Mouse (Mus musculus) hindbrain, embryonic 13.5 days (tissue): ENCODE measurements around the gene Socs7. TPM values are rescaled to one million over a fixed set of nuclear protein-coding genes. Genes with fewer than 3 reads are reported as not detected.

ENCODE experiments used
- ATAC-seq: fragments of 200-750 bp; cut with Nextera tagmentation; 2 replicates; pipeline ENCODE4 v1.8.0; 2017; ENCODE audit warnings: moderate TSS enrichment; ENCODE audit not compliant: low FRiP score
- H3K27ac ChIP-seq: fragments of 300-500 bp; sonication (generic); 2 replicates; pipeline ENCODE4 v1.5.1; 2015; ENCODE audit warnings: inconsistent platforms, mild to moderate bottlenecking, moderate library complexity
- H3K27me3 ChIP-seq: fragments of 300-500 bp; sonication (generic); 2 replicates; pipeline ENCODE4 v1.6.1; 2015; ENCODE audit warnings: mild to moderate bottlenecking, inconsistent platforms
- H3K36me3 ChIP-seq: fragments of 300-500 bp; sonication (generic); 2 replicates; pipeline ENCODE4 v1.6.1; 2015; ENCODE audit warnings: mild to moderate bottlenecking, inconsistent platforms
- H3K4me1 ChIP-seq: fragments of 300-500 bp; sonication (generic); replicated peaks from 2 replicates; pipeline ENCODE4 v1.6.1; 2015; ENCODE audit warnings: inconsistent platforms
- H3K4me2 ChIP-seq: fragments of 300-500 bp; sonication (generic); 2 replicates; pipeline ENCODE4 v1.6.1; 2015; ENCODE audit warnings: inconsistent platforms, mild to moderate bottlenecking, moderate library complexity
- H3K4me3 ChIP-seq: fragments of 300-500 bp; sonication (generic); 2 replicates; pipeline ENCODE4 v1.5.1; 2015; ENCODE audit warnings: mild to moderate bottlenecking, inconsistent platforms
- H3K9ac ChIP-seq: fragments of 300-500 bp; sonication (generic); 2 replicates; pipeline ENCODE4 v1.6.1; 2015; ENCODE audit warnings: mild to moderate bottlenecking, inconsistent platforms
- H3K9me3 ChIP-seq: fragments of 300-500 bp; sonication (generic); 2 replicates; pipeline ENCODE4 v1.6.1; 2016; ENCODE audit warnings: inconsistent platforms
- WGBS: fragments of 180-500 bp; shearing (Covaris S2); methylation state at CpG from one replicate; pipeline ENCODE4 v1.1.7; 2015; 5-methylcytosine and 5-hydroxymethylcytosine counted together
- polyA plus RNA-seq: library from polyadenylated mRNA; unstranded; fragments of >200 nt; fragmentation: Nextera tagmentation; extraction: Ambion mirVana; gene quantifications from 2 replicates; pipeline ENCODE4 v1.2.1, GENCODE M21; 2015

The Socs7 gene
- polyA plus RNA-seq, 1 experiment from 2014 or later: 9.2 TPM

GRCm38 (mm10) chr11:97441658-97442125 is 79.3 kb downstream of the Socs7 start:
- Histone ChIP-seq H3K4me3 (no peak overlapping the region), H3K36me3 (peaks cover 14% of the 10 kb centered on the region), H3K4me2 (peak overlapping the region; percentile 61), H3K27me3 (peaks cover 66% of the 10 kb centered on the region), H3K9ac (peak overlapping the region; percentile 5; the same call in 1 of the 2 replicates), H3K9me3 (no peaks in the 10 kb centered on the region), H3K4me1 (peaks cover 48% of the 10 kb centered on the region), H3K27ac (no peak overlapping the region)
- no peak for ATAC-seq
- 14% methylated on average over 3 of the region's 3 CpGs for WGBS

DNA sequence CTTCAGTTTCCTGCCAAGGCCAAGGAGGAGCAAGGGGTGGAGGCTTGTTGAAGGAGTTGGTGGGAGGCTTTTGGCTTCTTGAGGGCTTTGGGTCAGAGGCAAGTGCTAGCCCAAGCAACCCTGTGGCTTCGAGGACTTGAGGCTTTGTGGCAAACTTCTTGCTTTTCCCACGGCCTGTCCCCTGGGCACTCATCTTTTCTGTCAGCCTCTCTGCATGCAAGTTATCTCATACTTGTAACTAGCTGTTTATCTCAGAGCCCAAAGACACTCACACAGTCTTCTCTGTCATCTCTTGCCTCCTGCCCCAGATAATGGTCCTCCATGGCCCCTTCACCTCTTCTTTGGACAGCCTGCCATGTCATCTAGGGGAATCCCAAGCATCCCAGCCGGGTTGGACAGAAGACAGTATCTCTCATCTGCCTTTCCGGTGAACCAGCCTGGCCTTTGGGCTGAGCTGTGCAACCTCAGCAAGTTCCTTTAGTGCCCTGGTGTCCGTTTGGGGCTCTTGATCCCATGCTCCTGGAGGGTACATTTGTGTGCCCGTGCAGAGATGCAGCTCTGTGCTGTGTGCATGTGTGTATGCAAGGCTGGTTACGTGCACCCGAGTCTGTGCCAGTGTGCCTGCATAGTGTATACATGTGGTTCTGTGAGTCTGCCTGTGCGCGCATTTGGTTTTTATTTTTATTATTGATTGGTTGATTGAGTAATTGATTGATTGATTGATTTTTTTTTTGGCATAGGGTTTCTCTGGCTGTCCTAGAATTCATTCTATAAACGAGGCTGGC is 80.7 kb downstream of the Socs7 start:
- H3K4me2 ChIP-seq: no peak overlapping the region
- peaks cover 17% of the 10 kb centered on the region for H3K36me3 ChIP-seq
- WGBS: 86% methylated on average over 11 of the region's 11 CpGs
- no peaks in the 10 kb centered on the region for H3K9me3 ChIP-seq
- peaks cover 41% of the 10 kb centered on the region for H3K4me1 ChIP-seq
- no peak overlapping the region for H3K27ac ChIP-seq
- no peak for ATAC-seq
- no peak overlapping the region for H3K9ac ChIP-seq
- H3K4me3 ChIP-seq: no peak overlapping the region
- H3K27me3 ChIP-seq: peaks cover 57% of the 10 kb centered on the region

DNA sequence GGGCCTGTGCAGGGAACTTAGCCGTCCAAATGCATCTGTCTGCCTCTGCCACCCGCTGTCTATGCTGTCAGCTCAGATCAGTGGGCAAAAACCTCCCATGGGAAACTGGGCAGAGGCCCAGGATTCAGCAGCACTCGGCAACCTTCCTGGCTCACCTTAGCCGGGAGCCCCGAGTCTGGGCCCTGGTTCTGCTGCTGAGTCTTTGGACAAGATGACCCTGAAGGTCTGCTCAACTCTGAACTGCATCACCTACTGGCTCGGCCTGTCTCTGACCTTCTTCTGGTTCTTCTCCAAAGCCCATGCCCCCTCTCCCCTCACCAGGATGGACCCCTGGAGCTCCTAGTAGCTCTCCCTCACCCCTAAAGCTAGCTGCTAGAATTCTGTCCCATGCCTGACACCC is 83.2 kb downstream of the Socs7 start:
- Histone ChIP-seq H3K9ac (0 out of 2 replicates have a peak overlapping the region, but pooled peaks have one; percentile 24), H3K4me1 (peaks cover 39% of the 10 kb centered on the region)

DNA sequence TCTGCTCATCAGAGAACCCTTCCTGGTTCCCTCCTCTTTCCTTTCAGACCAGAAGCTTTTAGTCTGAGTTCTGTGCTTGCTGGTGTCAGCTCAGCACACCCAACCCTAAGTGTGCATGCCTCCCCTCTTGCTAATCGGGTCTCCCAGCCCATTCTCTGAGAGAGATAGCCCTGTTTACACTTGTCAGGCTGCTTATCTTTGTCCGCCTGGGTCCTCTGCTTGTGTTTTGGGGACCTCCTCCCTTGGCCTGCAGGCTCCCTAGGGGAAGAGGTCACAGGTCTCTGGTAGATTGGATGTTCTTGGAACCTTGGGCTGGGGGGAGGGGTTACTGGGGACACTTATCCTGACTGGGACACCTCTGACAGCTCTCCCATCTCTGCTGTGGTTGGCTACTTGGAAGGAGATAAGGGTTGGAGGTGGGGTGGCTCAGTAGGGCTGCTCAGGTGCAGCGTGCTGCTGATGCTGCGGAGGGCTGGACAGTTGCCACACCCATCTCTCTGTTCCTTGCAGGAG is 83.7 kb downstream of the Socs7 start:
- peaks cover 18% of the 10 kb centered on the region for H3K36me3 ChIP-seq
- no peaks in the 10 kb centered on the region for H3K9me3 ChIP-seq
- H3K9ac ChIP-seq: no peak overlapping the region
- H3K27ac ChIP-seq: no peak overlapping the region
- H3K27me3 ChIP-seq: peaks cover 28% of the 10 kb centered on the region
- peaks cover 39% of the 10 kb centered on the region for H3K4me1 ChIP-seq
- H3K4me2 ChIP-seq: no peak overlapping the region
- no peak overlapping the region for H3K4me3 ChIP-seq
- ATAC-seq: no peak
- 75% methylated on average over 4 of the region's 4 CpGs for WGBS

More for the DNA sequence above, 83.2 kb downstream of the Socs7 start:
- no peak for ATAC-seq
- Histone ChIP-seq H3K27me3 (peaks cover 32% of the 10 kb centered on the region), H3K9me3 (no peaks in the 10 kb centered on the region), H3K4me2 (no peak overlapping the region), H3K27ac (no peak overlapping the region), H3K36me3 (peaks cover 18% of the 10 kb centered on the region), H3K4me3 (no peak overlapping the region)
- WGBS: 74% methylated on average over 6 of the region's 6 CpGs

DNA sequence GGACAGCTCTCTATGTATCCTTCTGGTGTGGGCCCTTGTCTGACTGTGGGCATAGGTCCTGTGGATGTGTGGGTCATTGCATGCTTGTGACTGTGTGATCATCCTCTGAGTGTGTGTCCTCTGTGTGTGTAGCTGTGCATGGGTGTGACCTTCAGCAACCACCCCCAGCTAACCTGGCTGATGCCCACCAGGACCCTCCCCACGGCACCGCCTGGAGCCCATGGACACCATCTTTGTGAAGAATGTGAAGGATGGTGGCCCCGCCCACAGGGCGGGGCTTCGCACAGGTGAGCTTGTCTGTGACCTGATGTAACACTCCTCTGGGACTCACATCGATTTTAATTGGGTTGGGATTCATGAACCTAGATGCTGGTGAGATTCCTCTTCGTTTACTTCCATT is 85.6 kb downstream of the Socs7 start:
- Histone ChIP-seq H3K4me1 (peaks cover 39% of the 10 kb centered on the region), H3K27me3 (peaks cover 8% of the 10 kb centered on the region; the same call in 1 of the 2 replicates), H3K27ac (no peak overlapping the region), H3K9ac (no peak overlapping the region), H3K9me3 (no peaks in the 10 kb centered on the region), H3K36me3 (peaks cover 35% of the 10 kb centered on the region), H3K4me2 (no peak overlapping the region), H3K4me3 (no peak overlapping the region)
- ATAC-seq: no peak
- WGBS: 78% methylated on average over 7 of the region's 7 CpGs

Other genes with a start within 250 kb of the Socs7 start
- 0.16 and 0.21 TPM in 2 replicates for gene Tbx21, start 247.2 kb upstream of the Socs7 start, polyA plus RNA-seq
- 7.3 and 8.2 TPM in 2 replicates for gene Tbkbp1, start 211.1 kb upstream of the Socs7 start, polyA plus RNA-seq
- gene Kpnb1, start 174.7 kb upstream of the Socs7 start, polyA plus RNA-seq: 36.7 and 39.7 TPM in 2 replicates
- gene Npepps, start 81.9 kb upstream of the Socs7 start, polyA plus RNA-seq: 154 and 156 TPM in 2 replicates
- gene Mrpl45, start 46.8 kb upstream of the Socs7 start, polyA plus RNA-seq: 38.4 and 39.0 TPM in 2 replicates
- gene Gpr179, start 10.5 kb upstream of the Socs7 start, polyA plus RNA-seq: 0.16 and 0.25 TPM in 2 replicates
- 6.6 and 6.7 TPM in 2 replicates for gene Arhgap23, start 53.0 kb downstream of the Socs7 start, polyA plus RNA-seq
- gene 4933428G20Rik, start 137.8 kb downstream of the Socs7 start, polyA plus RNA-seq: 0.96 and 1.2 TPM in 2 replicates
- 6.0 and 7.0 TPM in 2 replicates for gene Srcin1, start 213.6 kb downstream of the Socs7 start, polyA plus RNA-seq